Comparison of ENCODE assay signal across 9 mouse cellular contexts in genomic region chr12:71073113-71073730, GRCm38 (mm10). TPM values are rescaled to one million over a fixed set of nuclear protein-coding genes. Genes with fewer than 3 reads are reported as not detected.
DNase-seq lines count a peak whose midpoint lies in the region; ATAC-seq lines count a peak whose summit lies in the region.
"Had no signal": no experiment of that assay in that cellular context is flagged by ENCODE, and none has a peak within 500 bp of the region (broad histone marks: within the 10 kb centered on the region; RNA-seq: fewer than 3 reads in every experiment).

No protein-coding gene starts in this region.

- H3K36me3 ChIP-seq in heart, embryonic 10.5 days = peaks cover 77% of the 10 kb centered on the region
- H3K36me3 ChIP-seq in heart, embryonic 12.5 days = peaks cover 75% of the 10 kb centered on the region

- H3K27ac ChIP-seq in heart, embryonic 10.5 days = no peak overlapping the region
- no peak overlapping the region for H3K27ac ChIP-seq in heart, embryonic 12.5 days (ENCODE audit: poor library complexity, severe bottlenecking)
- H3K27ac ChIP-seq: neural tube, embryonic 12.5 days had no signal

- ATAC-seq in heart, embryonic 12.5 days (ENCODE audit: insufficient number of reproducible peaks, low FRiP score) = no peak
- ATAC-seq in hematopoietic stem cell, adult 5-6 weeks (replicated peaks in 1 of 2; ENCODE audit: insufficient read depth in 1 of 2, low FRiP score in 2 of 2, low TSS enrichment in 1 of 2, low read depth in 1 of 2, poor library complexity in 2 of 2, severe bottlenecking in 2 of 2) = peak; percentile 80 to 89

- H3K4me1 ChIP-seq in heart, embryonic 10.5 days = no peaks in the 10 kb centered on the region
- H3K4me1 ChIP-seq in heart, embryonic 12.5 days (replicated peaks) = no peaks in the 10 kb centered on the region
- H3K4me1 ChIP-seq: neural tube, embryonic 12.5 days had no signal

- no peaks in the 10 kb centered on the region for H3K27me3 ChIP-seq in heart, embryonic 10.5 days (ENCODE audit: insufficient read depth, poor library complexity, severe bottlenecking)
- H3K27me3 ChIP-seq in heart, embryonic 12.5 days (replicated peaks) = no peaks in the 10 kb centered on the region
- H3K27me3 ChIP-seq: neural tube, embryonic 12.5 days had no signal

- no peaks in the 10 kb centered on the region for H3K9me3 ChIP-seq in heart, embryonic 10.5 days
- no peaks in the 10 kb centered on the region for H3K9me3 ChIP-seq in heart, embryonic 12.5 days (replicated peaks)
- H3K9me3 ChIP-seq: neural tube, embryonic 12.5 days had no signal

- H3K9ac ChIP-seq in heart, embryonic 12.5 days = no peak overlapping the region
- H3K9ac ChIP-seq: neural tube, embryonic 12.5 days had no signal

- no peak overlapping the region for H3K4me2 ChIP-seq in heart, embryonic 12.5 days
- H3K4me2 ChIP-seq: neural tube, embryonic 12.5 days had no signal

- no peak overlapping the region for H3K4me3 ChIP-seq in heart, embryonic 10.5 days
- H3K4me3 ChIP-seq in heart, embryonic 12.5 days = no peak overlapping the region
- H3K4me3 ChIP-seq: neural tube, embryonic 12.5 days had no signal

- 67% methylated on average over 12 of the region's 12 CpGs for WGBS in heart, embryonic 10.5 days
- WGBS in heart, embryonic 12.5 days = 64% methylated on average over 12 of the region's 12 CpGs

- peak; percentile 71 for DNase-seq in heart, embryonic 10.5 days (ENCODE audit: low spot score)
- DNase-seq in CD4-positive, CD25-positive, alpha-beta regulatory T cell, adult 2 months (ENCODE audit: low read depth, low spot score) = peak; percentile 53
- peak; percentile 81 for DNase-seq in brain, adult 2 months (ENCODE audit: low read depth, low spot score)
- DNase-seq in layer of hippocampus, adult 9-10 months (ENCODE audit: low spot score) = peak; percentile 50
- peak; percentile 48 for DNase-seq in naive thymus-derived CD4-positive, alpha-beta T cell, adult 2 months (ENCODE audit: low read depth)
- no peak for DNase-seq in c-Kit-positive CD71-positive TER-119-positive erythroid progenitor cells, embryonic 14.5 days (ENCODE audit: low spot score)

RNA-seq across cellular contexts. Expression of gene Tomm20l, which starts 38.0 kb away (rescaled TPM):
- 0.26 and 0.64 TPM in 2 replicates for polyA plus RNA-seq in heart, embryonic 10.5 days (2016; fragmentation: Nextera tagmentation; extraction: Ambion mirVana)
- polyA plus RNA-seq in heart, embryonic 12.5 days (2016; fragmentation: Nextera tagmentation; extraction: Ambion mirVana) = not detected in 2 replicates
- total RNA-seq in hematopoietic stem cell, adult 5-6 weeks (2017) = not detected in 2 replicates
- polyA plus RNA-seq: neural tube, embryonic 12.5 days had no signal

RNA-seq across cellular contexts. Expression of gene Arid4a, which starts 57.4 kb away (rescaled TPM):
- 24.1 and 26.9 TPM in 2 replicates for polyA plus RNA-seq in heart, embryonic 10.5 days (2016; fragmentation: Nextera tagmentation; extraction: Ambion mirVana)
- polyA plus RNA-seq in heart, embryonic 12.5 days (2016; fragmentation: Nextera tagmentation; extraction: Ambion mirVana) = 24.0 and 25.3 TPM in 2 replicates
- 103 and 106 TPM in 2 replicates for total RNA-seq in hematopoietic stem cell, adult 5-6 weeks (2017)
